Mouse (Mus musculus) C2C12 (cell line): Measurements from ENCODE around the gene Lmna. TPM values are rescaled to one million over a fixed set of nuclear protein-coding genes. Genes with fewer than 3 reads are reported as not detected.

Experiments used
- H3K27me3 ChIP-seq: one replicate; pipeline ENCODE4 v1.6.1; 2011; ENCODE audit not compliant: control insufficient read depth, insufficient read depth, insufficient read length
- H3K36me3 ChIP-seq: one replicate; pipeline ENCODE4 v1.6.1; 2011; ENCODE audit not compliant: control insufficient read depth, insufficient read depth
- H3K4me3 ChIP-seq: one replicate; pipeline ENCODE4 v1.5.1; 2011; ENCODE audit warnings: mild to moderate bottlenecking, control low read depth; ENCODE audit not compliant: poor library complexity, insufficient read depth, severe bottlenecking
- H3K79me2 ChIP-seq: one replicate; pipeline ENCODE4 v1.6.1; 2011; ENCODE audit not compliant: control insufficient read depth, insufficient read depth
- H3K79me3 ChIP-seq: one replicate; pipeline ENCODE4 v1.6.1; 2011; ENCODE audit warnings: low read depth, control low read depth
- H3ac ChIP-seq: one replicate; pipeline ENCODE3; 2011; ENCODE audit warnings: low read depth; ENCODE audit not compliant: control insufficient read depth, insufficient read length
- CEBPB ChIP-seq: IDR thresholded peaks from one replicate; pipeline ENCODE4 v1.6.1; 2011; ENCODE audit warnings: low read depth, mild to moderate bottlenecking, control low read depth, moderate library complexity
- CTCF ChIP-seq: IDR thresholded peaks from one replicate; pipeline ENCODE4 v1.5.1; 2011; ENCODE audit not compliant: control insufficient read depth, insufficient read depth, insufficient read length
- FOSL1 ChIP-seq: IDR thresholded peaks from one replicate; pipeline ENCODE4 v1.8.0; 2011; ENCODE audit warnings: mild to moderate bottlenecking, low read length; ENCODE audit not compliant: poor library complexity, insufficient read depth, severe bottlenecking
- MAX ChIP-seq: IDR thresholded peaks from one replicate; pipeline ENCODE4 v1.6.1; 2011; ENCODE audit warnings: mild to moderate bottlenecking, control low read depth
- MYOD1 ChIP-seq: IDR thresholded peaks from one replicate; pipeline ENCODE4 v1.6.1; 2011; ENCODE audit warnings: low read depth; ENCODE audit not compliant: control insufficient read depth, insufficient read length
- MYOG ChIP-seq: IDR thresholded peaks from one replicate; pipeline ENCODE4 v1.6.1; 2011; ENCODE audit not compliant: control insufficient read depth, insufficient read length; ENCODE audit errors: extremely low read depth
- USF1 ChIP-seq: IDR thresholded peaks from one replicate; pipeline ENCODE4 v1.6.1; 2011; ENCODE audit warnings: low read depth, mild to moderate bottlenecking, control low read depth, moderate library complexity
- polyA plus RNA-seq: library from polyadenylated mRNA; unstranded; fragments of >200 nt; fragmentation: generic; extraction: Trizol; gene quantifications from one replicate; pipeline ENCODE4 v1.2.1, GENCODE M21; 2012; ENCODE audit warnings: missing spikeins

Gene Lmna
- polyA plus RNA-seq, 1 experiment = 1,441 TPM

- Histone ChIP-seq H3K36me3 (peaks cover 17% of the 10 kb centered on the region), H3K4me3 (no peak overlapping the region), H3K79me2 (peaks cover 65% of the 10 kb centered on the region), H3ac (no peak overlapping the region), H3K27me3 (no peaks in the 10 kb centered on the region), H3K79me3 (peaks cover 36% of the 10 kb centered on the region)
- TF ChIP-seq MYOD1 = no peak
- TF ChIP-seq CTCF = no peak
- no peak for TF ChIP-seq MYOG
These were observed 27.4 kb upstream of the Lmna start for GRCm38 (mm10) chr3:88537146-88537545.

GRCm38 (mm10) chr3:88536103-88536930 is 26.6 kb upstream of the Lmna start:
- peaks cover 37% of the 10 kb centered on the region for H3K79me3 ChIP-seq
- TF ChIP-seq MYOD1 (no peak), FOSL1 (no peak), CEBPB (no peak), MYOG (no peak), USF1 (no peak), CTCF (no peak), MAX (no peak)
- peaks cover 17% of the 10 kb centered on the region for H3K36me3 ChIP-seq
- no peak overlapping the region for H3ac ChIP-seq
- H3K4me3 ChIP-seq = no peak overlapping the region
- peaks cover 73% of the 10 kb centered on the region for H3K79me2 ChIP-seq
- H3K27me3 ChIP-seq = no peaks in the 10 kb centered on the region

GRCm38 (mm10) chr3:88535527-88535926 is 25.8 kb upstream of the Lmna start:
- H3ac ChIP-seq = no peak overlapping the region
- H3K36me3 ChIP-seq = peaks cover 17% of the 10 kb centered on the region
- H3K4me3 ChIP-seq = no peak overlapping the region
- no peaks in the 10 kb centered on the region for H3K27me3 ChIP-seq
- H3K79me2 ChIP-seq = peaks cover 81% of the 10 kb centered on the region
- TF ChIP-seq CTCF = no peak
- TF ChIP-seq MYOG = no peak
- no peak for TF ChIP-seq FOSL1
- TF ChIP-seq MYOD1 = no peak
- TF ChIP-seq USF1 = no peak
- no peak for TF ChIP-seq CEBPB
- no peak for TF ChIP-seq MAX
- peaks cover 43% of the 10 kb centered on the region for H3K79me3 ChIP-seq

GRCm38 (mm10) chr3:88535005-88535404 is 25.2 kb upstream of the Lmna start:
- no peak for TF ChIP-seq MAX
- peaks cover 43% of the 10 kb centered on the region for H3K79me3 ChIP-seq
- H3K79me2 ChIP-seq = peaks cover 86% of the 10 kb centered on the region
- peaks cover 13% of the 10 kb centered on the region for H3K36me3 ChIP-seq
- H3K27me3 ChIP-seq = no peaks in the 10 kb centered on the region
- no peak overlapping the region for H3K4me3 ChIP-seq
- no peak overlapping the region for H3ac ChIP-seq

DNA sequence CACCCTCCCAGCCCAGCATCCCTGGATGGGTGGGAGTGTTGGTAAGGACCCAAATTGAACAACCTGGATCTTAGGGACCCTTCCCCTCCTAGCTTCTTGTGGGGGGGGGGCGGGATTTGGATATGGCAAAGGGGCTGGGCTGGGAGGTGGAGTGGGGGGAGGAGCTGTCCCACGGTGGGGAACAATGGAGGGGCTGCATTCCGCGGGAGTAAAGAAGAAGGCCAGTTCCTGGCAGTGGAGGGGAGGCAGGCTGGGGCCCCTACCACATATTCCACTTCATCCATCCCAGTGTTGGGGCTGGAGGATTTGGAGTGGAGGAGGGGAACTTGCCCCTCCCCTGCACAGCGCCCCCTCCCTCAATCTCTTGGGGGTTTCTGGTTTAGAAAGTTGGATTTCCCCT is 23.9 kb upstream of the Lmna start:
- Histone ChIP-seq H3K36me3 (peaks cover 12% of the 10 kb centered on the region), H3K27me3 (no peaks in the 10 kb centered on the region), H3K79me3 (peaks cover 44% of the 10 kb centered on the region), H3K79me2 (peaks cover 98% of the 10 kb centered on the region), H3ac (no peak overlapping the region), H3K4me3 (peak overlapping the region; percentile 87)
- TF ChIP-seq CTCF (no peak), FOSL1 (no peak), MYOD1 (no peak), MAX (no peak)

- H3K4me3 ChIP-seq = peak overlapping the region; percentile 87
- peaks cover 44% of the 10 kb centered on the region for H3K79me3 ChIP-seq
- H3K27me3 ChIP-seq = no peaks in the 10 kb centered on the region
- peaks cover 12% of the 10 kb centered on the region for H3K36me3 ChIP-seq
- peak overlapping the region; percentile 96 for H3ac ChIP-seq
- TF ChIP-seq CEBPB = no peak
- no peak for TF ChIP-seq MYOD1
- TF ChIP-seq MYOG = no peak
- TF ChIP-seq MAX = peak; percentile 35
- no peak for TF ChIP-seq FOSL1
- H3K79me2 ChIP-seq = peaks cover 98% of the 10 kb centered on the region
These were observed 23.1 kb upstream of the Lmna start for GRCm38 (mm10) chr3:88532689-88533511.
